Mouse (Mus musculus) liver, postnatal 0 days (tissue): ENCODE results near the gene Knop1.

Experiments used
- CTCF ChIP-seq: sonication (generic); IDR thresholded peaks from 2 replicates; pipeline ENCODE4 v1.5.1; 2016; ENCODE audit warnings: antibody characterized with exemption, low read depth
- EP300 ChIP-seq: IDR thresholded peaks from 2 replicates; pipeline ENCODE4 v1.6.1; 2016; ENCODE audit warnings: antibody characterized with exemption, low read depth, mild to moderate bottlenecking

- no peak for TF ChIP-seq CTCF
- TF ChIP-seq EP300 = no peak
Observed at GRCm38 (mm10) chr7:118800112-118800734, 55.8 kb downstream of the Knop1 start.
